Mouse (Mus musculus) ovary, postnatal 14 days (tissue): ENCODE data around the gene Zfp947.
"Not testable (repeated sequence)": the region's sequence is repeated elsewhere in the genome, so short reads cannot be mapped to it uniquely, and the experiment has no call there.

ENCODE experiments used
- DNase-seq: peaks from one replicate; pipeline ENCODE4 v3.0.0; 2022; ENCODE audit warnings: low spot score

Gene Zfp947

GRCm38 (mm10) chr17:22165722-22166294 lies at the start of gene Zfp947:
TSS of gene Zfp947 (minus strand) at chr17:22166190.
- peak; percentile 34 for DNase-seq

DNA sequence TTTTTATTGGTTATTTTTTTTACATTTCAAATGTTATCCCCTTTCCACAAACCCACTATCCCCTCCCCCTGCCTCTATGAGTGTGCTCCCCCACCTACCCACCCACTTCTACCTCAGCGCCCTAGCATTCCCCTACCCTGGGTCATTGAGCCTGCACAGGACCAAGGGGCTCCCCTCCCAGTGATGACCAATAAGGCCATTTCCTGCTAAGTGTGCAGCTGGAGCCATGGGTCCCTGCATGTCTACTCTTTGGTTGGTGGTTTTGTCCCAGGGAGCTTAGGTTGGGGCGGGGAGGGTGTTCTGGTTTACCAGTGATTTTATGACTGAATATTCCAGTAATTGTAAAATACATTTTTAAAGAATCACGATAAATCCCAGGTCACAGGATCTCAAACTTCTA lies 686 bp downstream of the Zfp947 start:
- not testable (repeated sequence) for DNase-seq

DNA sequence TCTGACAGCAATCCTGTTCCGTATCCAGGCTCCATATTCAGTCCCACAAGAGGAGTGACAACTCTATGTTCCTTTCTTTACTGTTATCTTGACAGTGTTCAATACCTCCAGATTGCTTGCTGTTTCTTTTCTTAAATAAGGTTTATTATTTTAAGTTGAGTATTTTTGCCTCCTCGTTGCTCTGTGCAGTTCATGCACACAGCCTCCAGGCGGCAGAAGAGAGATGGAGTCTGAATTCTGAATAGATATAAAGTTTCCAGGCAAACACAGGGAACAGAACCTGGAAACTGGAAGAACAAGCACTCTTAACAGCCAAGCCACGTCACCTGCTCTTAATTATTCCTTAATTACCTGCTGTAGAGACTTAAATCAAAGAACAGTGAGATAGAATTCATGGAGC lies 12.0 kb downstream of the Zfp947 start:
- DNase-seq = not testable (repeated sequence)

GRCm38 (mm10) chr17:22118770-22119169 lies 47.2 kb downstream of the Zfp947 start:
- DNase-seq = no peak
